Mouse (Mus musculus) liver, adult 2 months (tissue): Measurements from ENCODE around the gene Gps1.

ENCODE experiments used
- CTCF ChIP-seq: fragments of 200-500 bp; IDR thresholded peaks from 2 replicates; pipeline ENCODE4 v1.5.1; 2011; ENCODE audit warnings: low read depth, low read length, control low read depth
- POLR2A ChIP-seq: fragments of 200-500 bp; IDR thresholded peaks from 2 replicates; pipeline ENCODE4 v1.6.1; 2011; ENCODE audit warnings: low read length, control low read depth; ENCODE audit not compliant: insufficient read depth; ENCODE audit errors: extremely low read depth

DNA sequence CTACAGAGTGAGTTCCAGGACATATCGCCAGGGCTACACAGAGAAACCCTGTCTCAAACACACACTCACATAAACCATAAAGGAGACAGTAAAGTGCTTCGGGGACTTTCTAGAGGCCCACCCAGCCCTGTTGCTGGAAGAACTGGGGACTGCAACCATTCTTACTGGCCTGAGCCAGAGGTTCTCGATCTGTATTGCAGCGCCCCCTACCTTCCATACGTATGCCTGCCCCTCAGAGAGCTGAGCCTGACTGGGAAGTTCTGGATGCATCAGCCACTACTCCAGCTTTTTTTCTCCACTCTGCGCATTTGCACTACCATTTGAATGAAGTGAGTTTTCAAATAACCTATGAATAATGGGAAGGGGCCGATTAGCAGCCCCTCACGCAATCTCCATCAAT lies 34.6 kb upstream of the Gps1 start:
- TF ChIP-seq POLR2A (no peak), CTCF (peak; percentile 79)
